Mouse (Mus musculus) kidney, postnatal 0 days (tissue): ENCODE measurements at regions not wholly inside any gene's neighbourhood (a gene's known extent, or its start where the extent isn't known, plus 50 kb on each side); places are given as distances from the start of the nearest gene placed in this dataset.

Experiments used
- ATAC-seq: fragments of 200-750 bp; cut with Nextera tagmentation; replicated peaks from 2 replicates; pipeline ENCODE4 v1.8.0; 2017; ENCODE audit warnings: low read depth, moderate number of reproducible peaks, moderate TSS enrichment, moderate library complexity; ENCODE audit not compliant: low FRiP score
- DNase-seq: peaks from one replicate; pipeline ENCODE4 v3.0.0-alpha.2; 2016; ENCODE audit warnings: low spot score
- H3K27ac ChIP-seq: fragments of 300-500 bp; sonication (generic); 2 replicates; pipeline ENCODE4 v1.5.1; 2014; ENCODE audit warnings: mild to moderate bottlenecking
- H3K27me3 ChIP-seq: fragments of 300-500 bp; sonication (generic); 2 replicates; pipeline ENCODE4 v1.6.1; 2014; ENCODE audit warnings: low read length, mixed read lengths; ENCODE audit not compliant: insufficient read depth
- H3K36me3 ChIP-seq: fragments of 300-500 bp; sonication (generic); 2 replicates; pipeline ENCODE4 v1.6.1; 2014; ENCODE audit warnings: low read length, mixed read lengths; ENCODE audit not compliant: insufficient read depth
- H3K4me1 ChIP-seq: fragments of 300-500 bp; sonication (generic); replicated peaks from 2 replicates; pipeline ENCODE4 v1.6.1; 2014; ENCODE audit warnings: antibody characterized with exemption, low read length, mixed read lengths; ENCODE audit not compliant: insufficient read depth
- H3K4me2 ChIP-seq: fragments of 300-500 bp; sonication (generic); 2 replicates; pipeline ENCODE4 v1.6.1; 2014; ENCODE audit warnings: mild to moderate bottlenecking, low read length, moderate library complexity, mixed read lengths
- H3K4me3 ChIP-seq: fragments of 300-500 bp; sonication (generic); replicated peaks from 2 replicates; pipeline ENCODE4 v1.5.1; 2014; ENCODE audit warnings: low read depth, low read length
- H3K9ac ChIP-seq: fragments of 300-500 bp; sonication (generic); 2 replicates; pipeline ENCODE4 v1.6.1; 2014; ENCODE audit warnings: low read depth, low read length
- H3K9me3 ChIP-seq: fragments of 300-500 bp; sonication (generic); replicated peaks from 2 replicates; pipeline ENCODE4 v1.6.1; 2016; ENCODE audit warnings: low read length, inconsistent platforms, mixed read lengths
- CTCF ChIP-seq: IDR thresholded peaks from 2 replicates; pipeline ENCODE4 v1.5.1; 2016; ENCODE audit warnings: antibody characterized with exemption, low read depth, mild to moderate bottlenecking, moderate library complexity
- WGBS: fragments of 180-500 bp; shearing (Covaris S2); extraction: QIAGEN DNeasy Blood & Tissue Kit; methylation state at CpG from one replicate; pipeline ENCODE4 v1.1.7; 2014; 5-methylcytosine and 5-hydroxymethylcytosine counted together

DNA sequence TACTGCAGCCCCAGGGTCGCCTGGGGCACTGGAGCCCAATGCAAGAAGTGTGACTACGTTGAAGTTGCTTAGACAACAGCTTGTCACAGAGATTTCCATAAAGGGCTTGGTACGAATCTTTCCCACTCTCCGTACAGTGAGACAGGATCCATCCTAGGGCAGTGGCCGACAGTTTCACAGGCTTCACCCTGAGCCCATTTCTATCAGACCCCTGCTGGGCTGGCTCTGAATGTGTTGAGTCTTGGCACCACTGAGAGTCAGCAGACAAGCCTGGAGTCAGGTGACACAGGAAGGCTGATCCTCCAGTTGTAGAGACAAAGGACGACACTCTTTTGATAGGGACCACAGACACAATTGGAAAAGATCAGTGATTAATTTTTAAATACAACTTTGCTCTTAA lies 255.2 kb downstream of the Irs2 start:
- WGBS: 75% methylated on average over 6 of the region's 6 CpGs
- Histone ChIP-seq H3K36me3 (no peaks in the 10 kb centered on the region), H3K9ac (no peak overlapping the region)

GRCm38 (mm10) chr8:10747150-10747549 lies 261.1 kb downstream of the Irs2 start:
- DNase-seq (peak; percentile 72), ATAC-seq (no peak)
- TF ChIP-seq CTCF: no peak
- no peaks in the 10 kb centered on the region for H3K4me1 ChIP-seq
- no peak overlapping the region for H3K4me2 ChIP-seq
- 56% methylated on average over 2 of the region's 2 CpGs for WGBS
- no peaks in the 10 kb centered on the region for H3K36me3 ChIP-seq
- no peak overlapping the region for H3K4me3 ChIP-seq
- no peaks in the 10 kb centered on the region for H3K27me3 ChIP-seq
- no peaks in the 10 kb centered on the region for H3K9me3 ChIP-seq
- no peak overlapping the region for H3K27ac ChIP-seq
- no peak overlapping the region for H3K9ac ChIP-seq

More for the DNA sequence above, 255.2 kb downstream of the Irs2 start:
- Histone ChIP-seq H3K4me2 (no peak overlapping the region), H3K9me3 (no peaks in the 10 kb centered on the region), H3K27ac (no peak overlapping the region), H3K27me3 (no peaks in the 10 kb centered on the region), H3K4me3 (no peak overlapping the region), H3K4me1 (no peaks in the 10 kb centered on the region)
- ATAC-seq (no peak), DNase-seq (no peak)
- TF ChIP-seq CTCF: no peak

GRCm38 (mm10) chr8:10743241-10743640 lies 265.0 kb downstream of the Irs2 start:
- Histone ChIP-seq H3K9me3 (no peaks in the 10 kb centered on the region), H3K4me1 (no peaks in the 10 kb centered on the region), H3K4me3 (no peak overlapping the region), H3K27me3 (no peaks in the 10 kb centered on the region), H3K27ac (no peak overlapping the region), H3K4me2 (no peak overlapping the region), H3K36me3 (no peaks in the 10 kb centered on the region), H3K9ac (no peak overlapping the region)
- 67% methylated on average over 6 of the region's 6 CpGs for WGBS
- ATAC-seq (no peak), DNase-seq (no peak)
- no peak for TF ChIP-seq CTCF

DNA sequence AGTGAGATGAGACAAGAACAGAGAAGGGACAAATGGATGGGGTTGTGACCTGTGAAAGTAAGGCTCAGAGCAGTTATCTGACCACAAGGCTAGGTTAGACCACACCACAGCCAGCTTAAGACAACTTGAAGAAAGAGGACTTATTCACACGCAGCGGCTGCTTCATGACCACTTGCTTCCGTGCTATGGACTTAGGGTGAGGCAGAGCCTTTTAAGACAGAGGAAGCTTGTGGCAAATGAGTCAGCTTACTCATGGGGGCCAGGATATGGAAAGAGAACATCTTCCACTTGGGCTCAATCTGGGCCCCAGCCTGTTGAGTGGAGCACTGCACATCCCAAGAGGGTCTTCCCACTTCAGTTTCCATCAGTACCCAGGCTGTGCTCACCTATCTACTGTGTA lies 267.4 kb downstream of the Irs2 start:
- 98% methylated on average over 3 of the region's 3 CpGs for WGBS
- Histone ChIP-seq H3K36me3 (no peaks in the 10 kb centered on the region), H3K4me1 (no peaks in the 10 kb centered on the region), H3K9me3 (no peaks in the 10 kb centered on the region), H3K27ac (no peak overlapping the region), H3K4me2 (no peak overlapping the region), H3K27me3 (no peaks in the 10 kb centered on the region), H3K9ac (no peak overlapping the region), H3K4me3 (no peak overlapping the region)
- TF ChIP-seq CTCF: no peak
- DNase-seq: no peak
- ATAC-seq: no peak

- H3K9ac ChIP-seq: no peak overlapping the region
- H3K27ac ChIP-seq: no peak overlapping the region
- 67% methylated on average over 11 of the region's 11 CpGs for WGBS
- no peaks in the 10 kb centered on the region for H3K36me3 ChIP-seq
- H3K4me2 ChIP-seq: no peak overlapping the region
- no peak for TF ChIP-seq CTCF
- H3K4me1 ChIP-seq: no peaks in the 10 kb centered on the region
- no peaks in the 10 kb centered on the region for H3K9me3 ChIP-seq
- DNase-seq (no peak), ATAC-seq (no peak)
- H3K4me3 ChIP-seq: no peak overlapping the region
- no peaks in the 10 kb centered on the region for H3K27me3 ChIP-seq
Measured at GRCm38 (mm10) chr8:10738486-10739081, 269.7 kb downstream of the Irs2 start.

GRCm38 (mm10) chr8:10734746-10735145 lies 273.5 kb downstream of the Irs2 start:
- 67% methylated on average over 4 of the region's 4 CpGs for WGBS

DNA sequence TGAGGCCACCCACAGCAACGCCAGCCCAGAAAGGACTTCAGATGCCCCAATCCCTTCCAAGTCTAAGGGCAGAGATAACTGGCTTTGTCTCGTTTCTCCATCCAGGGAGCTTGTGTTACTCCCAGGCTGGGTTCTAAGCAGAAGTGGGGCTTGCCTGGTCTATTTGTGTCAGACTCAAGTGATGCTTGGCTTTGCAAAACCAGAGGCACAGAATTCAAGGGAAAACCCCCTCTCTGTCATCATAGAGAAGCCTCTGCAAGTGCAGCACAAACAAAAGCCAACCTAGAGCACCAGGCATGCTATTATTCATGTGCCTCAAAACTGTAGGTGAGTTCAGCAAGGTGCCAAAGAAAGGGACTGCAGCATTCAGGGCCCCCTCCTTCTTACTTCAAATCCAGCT lies 284.9 kb downstream of the Irs2 start:
- ATAC-seq: no peak
- no peak for DNase-seq
- Histone ChIP-seq H3K9me3 (no peaks in the 10 kb centered on the region), H3K27me3 (no peaks in the 10 kb centered on the region), H3K4me2 (no peak overlapping the region), H3K4me3 (no peak overlapping the region), H3K9ac (no peak overlapping the region), H3K4me1 (no peaks in the 10 kb centered on the region), H3K27ac (no peak overlapping the region), H3K36me3 (no peaks in the 10 kb centered on the region)
- no peak for TF ChIP-seq CTCF
- 79% methylated on average over 2 of the region's 2 CpGs for WGBS

More at GRCm38 (mm10) chr8:10734746-10735145, 273.5 kb downstream of the Irs2 start:
- ATAC-seq (no peak), DNase-seq (no peak)
- no peak overlapping the region for H3K27ac ChIP-seq
- H3K36me3 ChIP-seq: no peaks in the 10 kb centered on the region
- no peak overlapping the region for H3K9ac ChIP-seq
- H3K4me2 ChIP-seq: no peak overlapping the region
- H3K4me1 ChIP-seq: no peaks in the 10 kb centered on the region
- H3K9me3 ChIP-seq: no peaks in the 10 kb centered on the region
- no peaks in the 10 kb centered on the region for H3K27me3 ChIP-seq
- no peak overlapping the region for H3K4me3 ChIP-seq
- TF ChIP-seq CTCF: no peak
